Mouse (Mus musculus): ENCODE results near the gene Fosl1.
A peak's percentile ranks its signal among the peaks of the same experiment; 100 is the strongest.
"Not testable (repeated sequence)": the region's sequence is repeated elsewhere in the genome, so short reads cannot be mapped to it uniquely, and the experiment has no call there.

The Fosl1 gene

GRCm38 (mm10) chr19:5484496-5484895 lies 37.1 kb downstream of the Fosl1 start:
- no peak for DNase-seq

DNA sequence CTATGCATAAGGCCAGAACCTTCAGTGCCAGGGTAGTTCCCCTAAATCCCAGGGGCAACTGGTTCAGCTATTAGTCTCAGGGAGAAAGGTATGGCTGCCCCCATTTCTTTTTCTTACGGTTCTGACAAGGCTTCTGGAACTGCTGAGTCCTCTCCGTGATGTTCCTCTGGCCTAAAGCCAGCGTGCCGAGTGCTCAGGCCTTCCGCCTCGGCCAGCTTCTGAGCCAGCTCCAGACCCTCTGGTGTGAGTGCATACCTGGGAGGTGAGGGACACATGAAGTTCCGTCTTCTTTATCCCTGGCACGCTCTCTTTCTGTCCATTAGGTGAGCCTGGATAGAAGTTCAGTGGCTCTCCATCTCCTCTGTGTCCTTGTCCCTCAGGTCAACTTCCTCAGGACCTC lies 38.0 kb downstream of the Fosl1 start:
- DNase-seq, result no peak

- no peak for DNase-seq
Measured at GRCm38 (mm10) chr19:5485821-5486220, 38.5 kb downstream of the Fosl1 start.

DNA sequence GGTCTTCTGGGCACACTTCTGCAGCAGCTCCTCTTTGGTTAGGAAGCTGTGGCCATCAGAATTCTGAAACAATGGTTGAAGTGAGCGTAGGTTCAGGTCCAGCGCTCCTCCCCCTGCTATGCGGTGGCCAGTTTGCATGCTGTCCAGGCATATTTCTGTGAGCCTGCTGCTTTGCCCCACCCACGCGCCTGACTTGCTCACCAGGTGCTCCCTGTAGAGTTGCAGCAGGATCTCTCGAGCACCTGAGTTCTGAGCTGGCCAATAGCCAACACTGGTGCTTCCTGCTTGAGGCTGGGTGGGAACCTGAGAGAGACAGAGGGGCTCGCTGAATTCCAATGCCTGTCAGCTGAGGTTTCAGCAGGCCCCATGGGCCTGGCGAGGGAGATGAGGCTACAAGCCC lies 38.9 kb downstream of the Fosl1 start:
- DNase-seq, result no peak

GRCm38 (mm10) chr19:5486771-5487170 lies 39.4 kb downstream of the Fosl1 start:
- no peak for DNase-seq

GRCm38 (mm10) chr19:5487768-5488550 lies 40.6 kb downstream of the Fosl1 start, which contains the start of gene Mus81:
Mus81 (minus strand) TSS chr19:5488402.
- peak; percentile 97 for DNase-seq

DNA sequence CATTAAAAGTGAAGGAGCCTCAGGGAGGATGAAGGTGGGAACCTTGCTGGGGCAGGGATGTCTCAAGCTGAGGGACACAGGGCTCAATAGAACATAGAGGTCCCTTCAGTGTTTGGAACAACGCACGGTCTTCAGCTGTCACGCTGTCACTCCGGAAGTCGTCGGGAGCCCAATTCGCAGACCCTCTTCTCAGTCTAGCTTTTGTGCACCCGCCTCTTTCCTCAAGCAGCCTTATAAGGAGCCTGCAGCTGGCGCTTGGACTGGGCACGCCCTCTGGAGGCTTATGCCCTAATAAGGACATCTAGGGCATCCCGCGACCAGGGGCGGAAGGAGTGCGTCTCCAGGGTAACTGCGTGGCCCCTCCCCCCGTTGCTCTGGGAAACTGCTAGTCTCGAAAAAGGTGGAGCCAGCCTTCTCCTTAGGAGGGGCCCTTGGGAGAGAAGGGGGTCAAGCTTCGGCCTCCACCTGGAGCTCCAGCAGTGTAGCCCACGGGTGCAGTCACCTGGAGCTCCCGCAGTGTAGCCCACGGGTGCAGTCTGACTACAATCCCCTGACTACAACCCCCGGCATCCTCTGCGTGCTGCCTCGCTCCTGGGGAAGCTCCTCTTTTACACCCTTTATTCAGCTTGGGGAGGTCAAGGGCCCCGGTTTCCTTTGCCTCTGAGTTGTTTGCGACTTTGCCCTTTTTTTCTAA lies 41.7 kb downstream of the Fosl1 start:
- DNase-seq, result peak; percentile 99

GRCm38 (mm10) chr19:5489721-5490120 lies 42.4 kb downstream of the Fosl1 start:
- not testable (repeated sequence) for DNase-seq

GRCm38 (mm10) chr19:5490313-5490897 lies 43.1 kb downstream of the Fosl1 start, which contains the start of gene Cfl1:
Cfl1 (plus strand) TSS chr19:5490455.
- DNase-seq, result peak; percentile 97

DNA sequence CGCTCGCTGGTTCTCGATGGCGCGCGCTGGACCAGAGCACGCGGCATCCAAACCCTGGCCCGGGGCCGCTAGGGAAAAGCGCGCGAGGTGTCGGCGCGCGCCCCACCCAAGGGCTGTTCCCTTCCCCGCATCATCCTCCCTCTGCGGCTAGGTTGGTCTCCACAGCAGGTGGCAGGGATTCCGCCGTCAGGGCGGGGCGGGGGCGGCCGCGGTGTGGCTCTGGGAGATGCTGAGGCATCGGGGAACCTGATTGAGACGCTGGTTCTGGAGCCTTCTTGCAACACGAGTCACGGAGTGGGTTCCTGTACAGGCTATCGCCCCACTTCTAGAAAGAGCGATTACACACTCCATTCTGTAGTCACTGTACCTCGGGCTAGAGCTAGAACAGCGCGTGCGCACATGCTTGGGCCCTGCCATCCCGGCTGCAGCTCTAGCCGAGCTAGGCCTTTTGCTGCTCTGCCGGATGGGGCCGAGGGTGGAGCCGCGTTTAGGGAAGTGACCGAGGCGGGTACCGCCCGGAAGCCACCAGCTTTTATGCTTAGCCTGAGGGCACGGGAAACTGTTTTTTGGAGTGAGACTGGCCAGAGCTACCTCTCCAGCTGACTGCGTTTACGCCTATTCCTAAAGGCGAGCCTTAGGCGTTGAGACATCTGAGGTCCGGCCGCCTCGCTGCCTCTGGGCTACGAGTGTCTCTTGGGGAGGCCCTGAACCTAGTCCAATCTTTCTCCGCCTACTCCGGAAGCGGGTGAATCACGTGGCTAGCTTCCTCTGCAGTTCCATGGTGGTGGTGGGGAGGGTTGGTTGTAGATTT lies 43.8 kb downstream of the Fosl1 start:
- peak; percentile 91 for DNase-seq

- no peak for DNase-seq
Measured at GRCm38 (mm10) chr19:5492641-5493040, 45.3 kb downstream of the Fosl1 start.

GRCm38 (mm10) chr19:5493301-5493721 lies 46.0 kb downstream of the Fosl1 start:
- DNase-seq, result not testable (repeated sequence)

GRCm38 (mm10) chr19:5494314-5494713 lies 47.0 kb downstream of the Fosl1 start:
- DNase-seq, result peak; percentile 62

DNA sequence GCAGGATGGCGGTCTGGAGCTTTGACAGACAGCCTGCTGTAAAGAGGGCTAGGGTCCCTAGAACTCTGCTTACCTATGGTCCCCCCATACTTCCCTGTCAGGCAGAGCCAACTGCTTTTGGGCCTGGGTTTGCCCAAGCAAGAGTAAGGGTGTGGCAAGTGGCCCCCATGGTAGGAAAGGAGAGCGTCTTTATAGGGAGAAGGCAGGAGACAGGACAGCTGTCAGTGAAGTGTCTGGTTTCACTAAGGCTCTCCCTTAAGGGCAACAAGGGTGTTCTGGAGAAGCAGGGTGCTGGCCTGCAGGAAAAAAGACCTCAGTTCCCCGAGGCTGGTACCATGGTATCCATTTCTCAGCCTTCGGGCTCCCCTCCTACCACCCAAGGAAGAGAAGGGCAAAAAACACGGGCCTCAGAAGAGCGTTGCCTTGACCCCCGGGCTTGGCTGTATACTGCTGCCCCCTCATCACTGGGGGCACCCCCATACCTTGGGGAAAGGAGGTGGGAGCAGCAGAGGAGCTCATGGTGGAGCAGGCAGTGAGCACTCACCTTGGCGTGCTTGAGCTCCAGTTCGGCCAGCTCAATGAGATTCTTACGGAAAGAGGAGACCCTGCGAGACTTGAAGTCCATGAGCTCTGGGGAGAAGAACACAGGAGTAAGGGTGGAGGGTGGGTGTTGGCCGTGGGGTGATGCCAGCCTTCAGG lies 48.2 kb downstream of the Fosl1 start:
- DNase-seq, result no peak

DNA sequence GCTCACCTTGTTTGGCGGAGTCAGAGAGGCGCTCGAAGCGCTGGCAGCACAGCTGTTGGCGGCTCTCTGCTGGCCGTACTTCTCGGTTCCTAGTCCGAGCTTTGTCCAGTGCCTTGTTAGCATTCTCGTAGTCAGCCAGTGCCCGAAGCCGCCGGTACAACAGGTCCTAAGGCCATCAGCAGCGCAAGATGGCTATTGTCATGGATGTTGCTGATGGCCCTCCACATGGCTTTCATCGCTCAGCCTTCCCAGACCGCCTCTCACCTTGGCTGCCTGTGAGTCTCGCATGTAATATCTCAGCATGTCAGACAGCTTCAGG lies 48.7 kb downstream of the Fosl1 start:
- no peak for DNase-seq

GRCm38 (mm10) chr19:5500330-5500875 lies 53.1 kb downstream of the Fosl1 start:
- no peak for DNase-seq

GRCm38 (mm10) chr19:5503687-5504086 lies 56.3 kb downstream of the Fosl1 start, which contains the start of gene 1700020D05Rik:
1700020D05Rik (minus strand) TSS chr19:5503787.
- DNase-seq, result no peak

All from kidney, postnatal 14 days (tissue).